Mouse (Mus musculus) intestine, embryonic 16.5 days (tissue): ENCODE results near the gene Cmah. TPM values are rescaled to one million over a fixed set of nuclear protein-coding genes. Genes with fewer than 3 reads are reported as not detected.

ENCODE experiments used
- ATAC-seq: fragments of 200-750 bp; cut with Nextera tagmentation; 2 replicates; pipeline ENCODE4 v1.8.0; 2017; ENCODE audit warnings: moderate TSS enrichment, moderate library complexity
- H3K27ac ChIP-seq: fragments of 300-500 bp; sonication (generic); 2 replicates; pipeline ENCODE4 v1.5.1; 2014; ENCODE audit warnings: mild to moderate bottlenecking, low read length
- H3K27me3 ChIP-seq: fragments of 300-500 bp; sonication (generic); replicated peaks from 2 replicates; pipeline ENCODE4 v1.6.1; 2014; ENCODE audit warnings: low read length, control low read depth, mixed read lengths; ENCODE audit not compliant: control insufficient read depth, insufficient read depth
- H3K36me3 ChIP-seq: fragments of 300-500 bp; sonication (generic); 2 replicates; pipeline ENCODE4 v1.6.1; 2014; ENCODE audit warnings: low read length, control low read depth; ENCODE audit not compliant: control insufficient read depth, insufficient read depth
- H3K4me1 ChIP-seq: fragments of 300-500 bp; sonication (generic); 2 replicates; pipeline ENCODE4 v1.6.1; 2014; ENCODE audit warnings: low read length, control low read depth, mixed read lengths; ENCODE audit not compliant: control insufficient read depth, insufficient read depth
- H3K4me2 ChIP-seq: fragments of 300-500 bp; sonication (generic); 2 replicates; pipeline ENCODE4 v1.6.1; 2014; ENCODE audit warnings: low read depth, low read length, control low read depth
- H3K4me3 ChIP-seq: fragments of 300-500 bp; sonication (generic); 2 replicates; pipeline ENCODE4 v1.5.1; 2014; ENCODE audit warnings: mild to moderate bottlenecking, low read length
- H3K9ac ChIP-seq: fragments of 300-500 bp; sonication (generic); 2 replicates; pipeline ENCODE4 v1.6.1; 2014; ENCODE audit warnings: low read depth, low read length
- H3K9me3 ChIP-seq: fragments of 300-500 bp; sonication (generic); 2 replicates; pipeline ENCODE4 v1.6.1; 2016; ENCODE audit warnings: low read length, control low read depth; ENCODE audit not compliant: control insufficient read depth
- WGBS: fragments of 180-500 bp; shearing (Covaris S2); extraction: QIAGEN DNeasy Blood & Tissue Kit; methylation state at CpG from one replicate; pipeline ENCODE4 v1.1.7; 2014; 5-methylcytosine and 5-hydroxymethylcytosine counted together
- polyA plus RNA-seq: library from polyadenylated mRNA; unstranded; fragments of >200 nt; fragmentation: Nextera tagmentation; extraction: Ambion mirVana; gene quantifications from 2 replicates; pipeline ENCODE4 v1.2.1, GENCODE M21; 2015

Gene Cmah
- polyA plus RNA-seq, 1 experiment from 2014 or later, result 0.27 TPM

DNA sequence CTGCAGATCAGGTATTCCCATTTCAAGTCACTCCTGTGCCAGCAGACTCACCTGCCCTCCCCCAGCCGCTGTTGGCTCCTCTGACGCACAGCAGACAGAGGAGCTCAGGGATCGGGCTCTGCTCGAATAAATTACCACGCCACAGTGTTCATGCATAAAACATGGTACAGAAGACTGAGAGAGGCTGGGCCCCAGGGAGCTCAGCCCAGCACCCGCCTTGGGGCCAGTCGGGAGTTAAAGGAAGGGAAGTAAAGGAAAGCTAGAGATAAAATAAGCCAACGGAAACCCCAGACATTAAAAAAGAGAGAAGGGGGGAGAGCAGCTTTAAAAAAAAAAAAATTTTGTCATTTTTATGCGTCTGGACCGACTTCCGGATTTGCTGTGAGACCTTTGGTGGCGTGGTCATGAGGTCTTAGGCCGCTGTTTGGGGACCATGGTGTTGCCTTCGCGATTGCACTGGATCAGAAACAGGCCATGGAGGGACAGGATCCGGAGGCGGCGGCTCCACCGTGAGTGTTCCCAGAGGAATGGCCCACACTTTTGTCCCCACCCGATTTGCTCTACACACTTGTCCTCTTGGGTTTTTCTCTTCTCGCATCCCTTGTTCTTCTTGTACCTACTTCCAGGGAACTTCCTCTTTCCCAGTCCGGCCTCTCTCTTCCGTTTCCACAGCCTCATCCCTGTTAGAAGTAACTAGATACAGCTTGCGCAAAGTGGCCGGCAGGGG, 174.1 kb downstream of the Cmah start:
- Histone ChIP-seq H3K4me1 (no peaks in the 10 kb centered on the region), H3K9ac (no peak overlapping the region), H3K27ac (no peak overlapping the region), H3K9me3 (no peaks in the 10 kb centered on the region), H3K36me3 (no peaks in the 10 kb centered on the region), H3K4me2 (no peak overlapping the region), H3K4me3 (no peak overlapping the region), H3K27me3 (no peaks in the 10 kb centered on the region)
- ATAC-seq, result no peak
- WGBS, result 80% methylated on average over 25 of the region's 25 CpGs

DNA sequence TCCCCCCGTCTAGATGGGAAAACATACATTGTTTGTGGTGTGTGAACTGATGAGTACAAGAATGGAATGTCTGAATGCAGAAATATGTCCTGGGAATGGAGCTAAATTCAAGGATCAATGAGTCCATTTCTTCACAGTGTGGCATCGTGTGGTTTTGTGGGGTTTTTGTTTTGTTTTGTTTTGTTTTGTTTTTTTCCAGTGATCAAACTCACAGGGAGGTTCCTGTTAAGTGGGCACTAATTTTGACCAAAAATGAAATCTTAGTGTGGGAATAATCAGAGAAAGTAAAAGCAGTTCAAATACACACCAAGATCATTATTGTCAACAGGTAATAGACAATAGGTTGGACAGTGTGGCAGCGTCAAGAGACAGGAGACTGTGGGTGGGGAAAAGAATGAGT, 174.7 kb downstream of the Cmah start:
- no peak for ATAC-seq
- no peak overlapping the region for H3K27ac ChIP-seq
- no peak overlapping the region for H3K4me2 ChIP-seq
- H3K9me3 ChIP-seq, result no peaks in the 10 kb centered on the region
- no peaks in the 10 kb centered on the region for H3K4me1 ChIP-seq
- H3K36me3 ChIP-seq, result no peaks in the 10 kb centered on the region
- WGBS, result 88% methylated on average over 3 of the region's 3 CpGs
- H3K4me3 ChIP-seq, result no peak overlapping the region
- no peaks in the 10 kb centered on the region for H3K27me3 ChIP-seq
- H3K9ac ChIP-seq, result no peak overlapping the region

DNA sequence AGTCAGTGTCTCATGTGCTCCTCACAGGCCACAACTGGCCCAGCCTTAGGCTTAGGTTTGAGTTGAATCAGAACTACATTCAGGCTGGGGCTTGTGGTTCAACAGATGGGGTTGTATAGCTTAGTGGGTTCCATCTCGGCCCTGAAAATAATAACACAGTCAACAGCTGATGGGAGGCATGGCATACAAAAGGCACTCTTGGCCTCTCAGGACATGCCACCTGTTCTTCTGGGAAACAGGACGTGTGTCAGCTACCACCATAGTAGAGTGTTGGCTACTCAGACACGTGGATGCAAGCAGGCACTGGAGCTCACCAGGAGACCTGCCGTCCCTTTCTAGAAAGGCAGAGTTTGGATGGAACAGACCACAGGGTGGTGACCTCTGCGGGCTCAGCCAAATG, 178.6 kb downstream of the Cmah start:
- H3K9me3 ChIP-seq, result no peaks in the 10 kb centered on the region
- 82% methylated on average over 5 of the region's 5 CpGs for WGBS
- H3K9ac ChIP-seq, result no peak overlapping the region
- H3K27ac ChIP-seq, result no peak overlapping the region
- no peaks in the 10 kb centered on the region for H3K36me3 ChIP-seq
- no peaks in the 10 kb centered on the region for H3K4me1 ChIP-seq
- no peaks in the 10 kb centered on the region for H3K27me3 ChIP-seq
- no peak for ATAC-seq
- H3K4me3 ChIP-seq, result no peak overlapping the region
- H3K4me2 ChIP-seq, result no peak overlapping the region

DNA sequence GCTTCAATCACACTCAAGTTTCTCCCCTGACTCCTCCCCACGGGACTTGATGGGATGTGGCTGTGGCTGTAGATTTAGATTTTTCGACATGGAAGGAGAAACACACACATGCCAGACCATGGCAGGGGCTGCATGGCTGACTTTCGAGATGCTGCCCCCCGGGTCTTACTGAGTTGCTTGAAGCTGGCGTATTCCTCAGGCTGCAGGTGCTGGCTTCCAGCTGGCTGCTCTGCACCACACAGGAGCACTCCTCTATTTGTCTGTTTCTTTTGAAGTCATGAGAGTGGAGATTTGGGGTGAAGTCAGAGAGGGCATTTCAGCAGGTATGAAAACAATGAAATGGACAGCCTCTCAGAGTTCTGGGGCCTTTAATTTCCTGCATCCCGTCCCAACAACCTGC, 180.0 kb downstream of the Cmah start:
- ATAC-seq, result no peak
- Histone ChIP-seq H3K4me1 (no peaks in the 10 kb centered on the region), H3K4me3 (no peak overlapping the region), H3K4me2 (no peak overlapping the region), H3K9me3 (no peaks in the 10 kb centered on the region), H3K36me3 (no peaks in the 10 kb centered on the region), H3K9ac (no peak overlapping the region), H3K27me3 (no peaks in the 10 kb centered on the region), H3K27ac (no peak overlapping the region)
- 85% methylated on average over 6 of the region's 6 CpGs for WGBS

DNA sequence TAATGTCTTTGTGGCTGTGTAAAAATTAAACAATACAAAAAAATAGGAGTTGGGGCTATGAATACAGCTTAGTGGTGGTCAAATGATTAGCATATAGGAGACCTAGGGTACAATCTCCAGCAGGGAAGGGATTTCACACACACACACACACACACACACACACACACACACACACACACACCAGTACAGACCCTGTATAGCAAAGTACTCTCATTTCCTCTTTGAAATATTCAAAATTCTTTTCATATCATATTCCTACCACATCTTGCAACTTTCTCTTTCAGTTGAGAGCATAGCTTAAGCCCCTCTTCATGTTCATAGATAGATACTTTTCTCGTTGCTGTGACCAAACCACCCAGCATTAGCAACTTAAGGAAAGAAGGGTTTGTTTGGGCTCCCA, 181.7 kb downstream of the Cmah start:
- no peak for ATAC-seq
- no peak overlapping the region for H3K4me2 ChIP-seq

DNA sequence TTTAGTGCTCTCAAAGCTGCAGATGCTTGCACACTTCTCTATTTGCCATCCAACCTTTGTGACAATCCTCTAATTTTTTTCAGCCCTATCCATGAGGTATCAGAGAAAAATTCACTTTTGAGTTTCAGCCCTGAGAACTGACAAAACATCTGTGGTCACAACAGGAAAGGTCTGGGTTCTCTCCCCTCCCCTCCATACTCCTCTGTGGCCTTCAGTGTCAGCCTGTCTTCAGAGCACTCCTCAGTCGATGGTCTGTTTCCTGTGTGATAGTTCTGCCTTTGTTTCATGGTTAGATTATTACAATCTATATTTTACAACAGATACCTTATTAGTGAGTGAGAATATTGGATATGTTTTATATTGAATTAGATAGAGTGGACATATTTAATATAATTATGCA, 184.2 kb downstream of the Cmah start:
- no peak overlapping the region for H3K27ac ChIP-seq
- ATAC-seq, result no peak

More for the DNA sequence above, 181.7 kb downstream of the Cmah start:
- Histone ChIP-seq H3K4me3 (no peak overlapping the region), H3K9me3 (no peaks in the 10 kb centered on the region), H3K27me3 (no peaks in the 10 kb centered on the region), H3K27ac (no peak overlapping the region), H3K36me3 (no peaks in the 10 kb centered on the region), H3K9ac (no peak overlapping the region), H3K4me1 (no peaks in the 10 kb centered on the region)
- 49% methylated on average over 1 of the region's 1 CpGs for WGBS

DNA sequence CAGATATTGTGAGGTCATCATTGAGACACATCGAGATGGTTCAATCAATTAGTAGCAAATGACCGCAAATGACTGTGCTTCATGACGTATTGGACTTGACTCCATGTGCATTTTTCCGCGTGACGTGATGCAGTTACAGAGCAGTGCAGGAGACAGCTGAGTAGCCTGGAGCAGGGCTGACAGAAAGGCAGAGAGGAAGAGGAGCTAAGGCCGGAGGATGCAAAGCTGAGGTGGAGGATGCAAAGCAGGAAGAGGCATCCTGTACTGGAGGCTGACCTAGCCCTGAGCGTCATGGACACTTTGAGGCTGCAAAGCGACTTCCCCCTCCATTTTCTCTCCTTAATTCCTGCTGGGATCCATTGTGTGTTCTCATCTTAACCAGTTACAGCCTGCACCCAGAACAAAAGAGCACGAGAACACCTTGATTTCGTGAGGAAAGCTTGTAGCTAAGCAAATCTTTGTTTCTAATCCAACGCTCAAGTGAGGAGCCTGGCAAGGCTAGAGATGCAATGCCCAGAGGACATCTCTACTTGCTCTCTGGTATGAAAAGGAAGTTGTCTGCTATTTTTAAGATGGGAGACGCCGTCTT, 184.8 kb downstream of the Cmah start:
- no peak for ATAC-seq
- H3K27ac ChIP-seq, result no peak overlapping the region
- H3K27me3 ChIP-seq, result no peaks in the 10 kb centered on the region
- WGBS, result 81% methylated on average over 14 of the region's 14 CpGs
- H3K4me1 ChIP-seq, result no peaks in the 10 kb centered on the region
- no peak overlapping the region for H3K4me3 ChIP-seq
- H3K9me3 ChIP-seq, result no peaks in the 10 kb centered on the region
- H3K36me3 ChIP-seq, result no peaks in the 10 kb centered on the region
- H3K9ac ChIP-seq, result no peak overlapping the region
- no peak overlapping the region for H3K4me2 ChIP-seq

More for the DNA sequence above, 184.2 kb downstream of the Cmah start:
- H3K9ac ChIP-seq, result no peak overlapping the region
- H3K4me3 ChIP-seq, result no peak overlapping the region
- no peaks in the 10 kb centered on the region for H3K4me1 ChIP-seq
- no peaks in the 10 kb centered on the region for H3K27me3 ChIP-seq
- H3K4me2 ChIP-seq, result no peak overlapping the region
- H3K36me3 ChIP-seq, result no peaks in the 10 kb centered on the region
- WGBS, result 63% methylated on average over 1 of the region's 1 CpGs
- H3K9me3 ChIP-seq, result no peaks in the 10 kb centered on the region

DNA sequence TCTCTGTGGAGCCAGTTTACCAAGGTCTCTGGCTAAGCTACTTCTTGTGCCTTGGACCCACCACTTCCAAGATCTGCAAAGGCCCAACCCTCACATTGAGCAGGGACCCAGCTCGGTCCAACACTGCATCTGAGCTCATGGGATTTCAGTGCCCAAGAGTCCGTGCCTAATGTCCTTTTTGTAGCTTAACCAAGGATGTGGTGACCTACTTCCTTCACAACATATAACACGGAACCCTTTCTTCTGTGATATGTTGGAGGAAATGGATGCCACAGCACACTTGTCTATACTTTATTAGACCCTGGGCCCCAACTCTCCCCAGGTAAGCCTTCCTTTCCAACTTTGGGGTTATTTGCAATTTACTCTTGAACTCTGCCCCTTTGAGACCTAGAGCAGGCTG, 186.5 kb downstream of the Cmah start:
- Histone ChIP-seq H3K9me3 (no peaks in the 10 kb centered on the region), H3K9ac (no peak overlapping the region), H3K27ac (no peak overlapping the region), H3K36me3 (no peaks in the 10 kb centered on the region), H3K4me1 (no peaks in the 10 kb centered on the region), H3K4me3 (no peak overlapping the region), H3K27me3 (no peaks in the 10 kb centered on the region), H3K4me2 (no peak overlapping the region)
- 85% methylated on average over 3 of the region's 3 CpGs for WGBS
- ATAC-seq, result no peak

DNA sequence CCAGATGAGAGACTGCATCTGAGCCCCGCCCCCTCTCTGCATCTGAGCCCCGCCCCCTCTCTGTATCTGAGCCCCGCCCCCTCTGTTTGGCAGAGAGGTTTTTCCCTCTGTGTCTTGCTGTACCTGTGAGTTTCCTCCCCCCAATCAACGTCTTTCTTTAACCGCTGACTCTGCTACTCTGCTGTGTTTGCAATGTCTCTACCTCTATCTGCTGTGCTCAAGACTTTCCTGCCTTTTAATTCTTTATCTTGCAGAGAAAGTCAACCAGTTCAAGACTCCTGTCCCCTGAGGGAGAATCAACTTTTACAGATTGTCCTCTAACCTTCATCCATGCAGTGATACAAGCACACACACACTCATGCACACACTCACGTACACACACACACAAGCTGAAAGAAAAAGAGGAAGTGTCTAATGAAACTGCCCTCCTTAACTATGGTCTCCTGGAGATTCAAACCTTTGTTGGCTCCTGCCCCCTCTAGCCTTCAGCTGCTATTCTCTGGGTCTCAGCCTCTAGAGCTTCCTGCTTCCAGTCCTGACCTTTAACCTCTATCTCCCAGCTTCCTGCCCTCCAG, 188.0 kb downstream of the Cmah start:
- 0 out of 2 replicates have a peak, but pooled peaks cover 3% of the 10 kb centered on the region for H3K4me1 ChIP-seq
- ATAC-seq, result no peak
- WGBS, result 45% methylated on average over 6 of the region's 6 CpGs

More for the DNA sequence above, 188.0 kb downstream of the Cmah start:
- no peak overlapping the region for H3K27ac ChIP-seq
- no peaks in the 10 kb centered on the region for H3K36me3 ChIP-seq
- no peaks in the 10 kb centered on the region for H3K27me3 ChIP-seq
- H3K9ac ChIP-seq, result no peak overlapping the region
- no peak overlapping the region for H3K4me2 ChIP-seq
- no peaks in the 10 kb centered on the region for H3K9me3 ChIP-seq
- H3K4me3 ChIP-seq, result no peak overlapping the region
